Mouse (Mus musculus): ENCODE measurements at regions not wholly inside any gene's neighbourhood (a gene's known extent, or its start where the extent isn't known, plus 50 kb on each side); places are given as distances from the start of the nearest gene placed in this dataset.

GRCm38 (mm10) chr7:70283166-70283565 lies 83.4 kb downstream of the Nr2f2 start:
- ATAC-seq, result no peak
- Histone ChIP-seq H3K27ac (ENCODE audit: low read length) (no peak overlapping the region), H3K9me3 (replicated peaks; ENCODE audit: control insufficient read depth, low read length, poor library complexity, severe bottlenecking) (no peaks in the 10 kb centered on the region), H3K4me2 (ENCODE audit: low read length) (no peak overlapping the region), H3K9ac (ENCODE audit: low read depth, low read length) (no peak overlapping the region), H3K27me3 (ENCODE audit: control insufficient read depth, insufficient read depth, low read depth, low read length) (peaks cover 52% of the 10 kb centered on the region), H3K4me1 (ENCODE audit: control insufficient read depth, insufficient read depth, low read length) (peaks cover 14% of the 10 kb centered on the region; the same call in 1 of the 2 replicates), H3K4me3 (ENCODE audit: low read depth, low read length) (no peak overlapping the region), H3K36me3 (ENCODE audit: control insufficient read depth, insufficient read depth, low read length) (no peaks in the 10 kb centered on the region)
- WGBS, result 13% methylated on average over 4 of the region's 4 CpGs

- H3K9me3 ChIP-seq (replicated peaks; ENCODE audit: control insufficient read depth, low read length, poor library complexity, severe bottlenecking), result no peaks in the 10 kb centered on the region
- no peak overlapping the region for H3K27ac ChIP-seq (ENCODE audit: low read length)
- no peak overlapping the region for H3K9ac ChIP-seq (ENCODE audit: low read depth, low read length)
- no peak overlapping the region for H3K4me3 ChIP-seq (ENCODE audit: low read depth, low read length)
- no peaks in the 10 kb centered on the region for H3K36me3 ChIP-seq (ENCODE audit: control insufficient read depth, insufficient read depth, low read length)
- whole genome bisulfite sequencing, result 5% methylated on average over 11 of the region's 11 CpGs
- H3K27me3 ChIP-seq (ENCODE audit: control insufficient read depth, insufficient read depth, low read depth, low read length), result peaks cover 59% of the 10 kb centered on the region
- ATAC-seq, result no peak
- H3K4me1 ChIP-seq (ENCODE audit: control insufficient read depth, insufficient read depth, low read length), result peaks cover 9% of the 10 kb centered on the region; the same call in 1 of the 2 replicates
- no peak overlapping the region for H3K4me2 ChIP-seq (ENCODE audit: low read length)
Observed at GRCm38 (mm10) chr7:70281891-70282515, 84.5 kb downstream of the Nr2f2 start.

- WGBS, result 2% methylated on average over 22 of the region's 22 CpGs
- ATAC-seq, result no peak
- Histone ChIP-seq H3K27ac (ENCODE audit: low read length) (no peak overlapping the region; the same call in 1 of the 2 replicates), H3K27me3 (ENCODE audit: control insufficient read depth, insufficient read depth, low read depth, low read length) (peaks cover 55% of the 10 kb centered on the region), H3K4me3 (ENCODE audit: low read depth, low read length) (no peak overlapping the region), H3K9ac (ENCODE audit: low read depth, low read length) (no peak overlapping the region), H3K36me3 (ENCODE audit: control insufficient read depth, insufficient read depth, low read length) (no peaks in the 10 kb centered on the region), H3K9me3 (replicated peaks; ENCODE audit: control insufficient read depth, low read length, poor library complexity, severe bottlenecking) (no peaks in the 10 kb centered on the region), H3K4me1 (ENCODE audit: control insufficient read depth, insufficient read depth, low read length) (peaks cover 9% of the 10 kb centered on the region; the same call in 1 of the 2 replicates), H3K4me2 (ENCODE audit: low read length) (peak overlapping the region; percentile 47)
Observed at GRCm38 (mm10) chr7:70281381-70281750, 85.2 kb downstream of the Nr2f2 start.

GRCm38 (mm10) chr7:70280643-70281380 lies 85.7 kb downstream of the Nr2f2 start:
- Histone ChIP-seq H3K4me1 (ENCODE audit: control insufficient read depth, insufficient read depth, low read length) (peaks cover 9% of the 10 kb centered on the region; the same call in 1 of the 2 replicates), H3K4me2 (ENCODE audit: low read length) (peak overlapping the region; percentile 47), H3K4me3 (ENCODE audit: low read depth, low read length) (peak overlapping the region; percentile 19), H3K27me3 (ENCODE audit: control insufficient read depth, insufficient read depth, low read depth, low read length) (peaks cover 52% of the 10 kb centered on the region), H3K36me3 (ENCODE audit: control insufficient read depth, insufficient read depth, low read length) (no peaks in the 10 kb centered on the region), H3K9ac (ENCODE audit: low read depth, low read length) (0 out of 2 replicates have a peak overlapping the region, but pooled peaks have one; percentile 14), H3K9me3 (replicated peaks; ENCODE audit: control insufficient read depth, low read length, poor library complexity, severe bottlenecking) (no peaks in the 10 kb centered on the region), H3K27ac (ENCODE audit: low read length) (peak overlapping the region; percentile 28; the same call in 1 of the 2 replicates)
- WGBS, result 3% methylated on average over 42 of the region's 42 CpGs
- ATAC-seq, result no peak

- Histone ChIP-seq H3K27me3 (ENCODE audit: control insufficient read depth, insufficient read depth, low read depth, low read length) (peaks cover 45% of the 10 kb centered on the region), H3K4me2 (ENCODE audit: low read length) (peak overlapping the region; percentile 47), H3K9me3 (replicated peaks; ENCODE audit: control insufficient read depth, low read length, poor library complexity, severe bottlenecking) (no peaks in the 10 kb centered on the region), H3K9ac (ENCODE audit: low read depth, low read length) (0 out of 2 replicates have a peak overlapping the region, but pooled peaks have one; percentile 14), H3K4me1 (ENCODE audit: control insufficient read depth, insufficient read depth, low read length) (peaks cover 9% of the 10 kb centered on the region; the same call in 1 of the 2 replicates), H3K36me3 (ENCODE audit: control insufficient read depth, insufficient read depth, low read length) (no peaks in the 10 kb centered on the region), H3K4me3 (ENCODE audit: low read depth, low read length) (peak overlapping the region; percentile 19), H3K27ac (ENCODE audit: low read length) (no peak overlapping the region)
- ATAC-seq, result no peak
- under 1% methylated on average over 31 of the region's 31 CpGs for WGBS
Observed at GRCm38 (mm10) chr7:70279927-70280642, 86.5 kb downstream of the Nr2f2 start.

GRCm38 (mm10) chr7:70279101-70279500 lies 87.4 kb downstream of the Nr2f2 start:
- Histone ChIP-seq H3K4me2 (ENCODE audit: low read length) (no peak overlapping the region), H3K9me3 (replicated peaks; ENCODE audit: control insufficient read depth, low read length, poor library complexity, severe bottlenecking) (no peaks in the 10 kb centered on the region), H3K9ac (ENCODE audit: low read depth, low read length) (no peak overlapping the region), H3K36me3 (ENCODE audit: control insufficient read depth, insufficient read depth, low read length) (no peaks in the 10 kb centered on the region), H3K27me3 (ENCODE audit: control insufficient read depth, insufficient read depth, low read depth, low read length) (peaks cover 38% of the 10 kb centered on the region), H3K27ac (ENCODE audit: low read length) (no peak overlapping the region), H3K4me1 (ENCODE audit: control insufficient read depth, insufficient read depth, low read length) (peaks cover 9% of the 10 kb centered on the region; the same call in 1 of the 2 replicates), H3K4me3 (ENCODE audit: low read depth, low read length) (no peak overlapping the region)
- ATAC-seq, result no peak
- WGBS, result 19% methylated on average over 3 of the region's 3 CpGs

- no peak for ATAC-seq
- Histone ChIP-seq H3K27ac (ENCODE audit: low read length) (no peak overlapping the region), H3K4me3 (ENCODE audit: low read depth, low read length) (no peak overlapping the region), H3K9ac (ENCODE audit: low read depth, low read length) (no peak overlapping the region), H3K36me3 (ENCODE audit: control insufficient read depth, insufficient read depth, low read length) (no peaks in the 10 kb centered on the region), H3K9me3 (replicated peaks; ENCODE audit: control insufficient read depth, low read length, poor library complexity, severe bottlenecking) (no peaks in the 10 kb centered on the region), H3K27me3 (ENCODE audit: control insufficient read depth, insufficient read depth, low read depth, low read length) (peaks cover 17% of the 10 kb centered on the region), H3K4me1 (ENCODE audit: control insufficient read depth, insufficient read depth, low read length) (peaks cover 7% of the 10 kb centered on the region; the same call in 1 of the 2 replicates), H3K4me2 (ENCODE audit: low read length) (no peak overlapping the region)
- WGBS, result 84% methylated on average over 2 of the region's 2 CpGs
Observed at GRCm38 (mm10) chr7:70276078-70276477, 90.5 kb downstream of the Nr2f2 start.

- no peaks in the 10 kb centered on the region for H3K4me1 ChIP-seq (ENCODE audit: control insufficient read depth, insufficient read depth, low read length)
- H3K4me3 ChIP-seq (ENCODE audit: low read depth, low read length), result no peak overlapping the region
- no peaks in the 10 kb centered on the region for H3K36me3 ChIP-seq (ENCODE audit: control insufficient read depth, insufficient read depth, low read length)
- H3K27me3 ChIP-seq (ENCODE audit: control insufficient read depth, insufficient read depth, low read depth, low read length), result peaks cover 17% of the 10 kb centered on the region
- H3K9me3 ChIP-seq (replicated peaks; ENCODE audit: control insufficient read depth, low read length, poor library complexity, severe bottlenecking), result no peaks in the 10 kb centered on the region
- no peak overlapping the region for H3K9ac ChIP-seq (ENCODE audit: low read depth, low read length)
- no peak overlapping the region for H3K4me2 ChIP-seq (ENCODE audit: low read length)
- 69% methylated on average over 2 of the region's 2 CpGs for WGBS
- no peak for ATAC-seq
- no peak overlapping the region for H3K27ac ChIP-seq (ENCODE audit: low read length)
Observed at GRCm38 (mm10) chr7:70274312-70274711, 92.2 kb downstream of the Nr2f2 start.

Measured in midbrain, embryonic 16.5 days (tissue).